Mouse (Mus musculus): ENCODE measurements around the gene Robo3. TPM values are rescaled to one million over a fixed set of nuclear protein-coding genes. Genes with fewer than 3 reads are reported as not detected.

Gene Robo3
- 10 to 100 TPM; 24.8 to 27.4 TPM for total RNA-seq (2021)

DNA sequence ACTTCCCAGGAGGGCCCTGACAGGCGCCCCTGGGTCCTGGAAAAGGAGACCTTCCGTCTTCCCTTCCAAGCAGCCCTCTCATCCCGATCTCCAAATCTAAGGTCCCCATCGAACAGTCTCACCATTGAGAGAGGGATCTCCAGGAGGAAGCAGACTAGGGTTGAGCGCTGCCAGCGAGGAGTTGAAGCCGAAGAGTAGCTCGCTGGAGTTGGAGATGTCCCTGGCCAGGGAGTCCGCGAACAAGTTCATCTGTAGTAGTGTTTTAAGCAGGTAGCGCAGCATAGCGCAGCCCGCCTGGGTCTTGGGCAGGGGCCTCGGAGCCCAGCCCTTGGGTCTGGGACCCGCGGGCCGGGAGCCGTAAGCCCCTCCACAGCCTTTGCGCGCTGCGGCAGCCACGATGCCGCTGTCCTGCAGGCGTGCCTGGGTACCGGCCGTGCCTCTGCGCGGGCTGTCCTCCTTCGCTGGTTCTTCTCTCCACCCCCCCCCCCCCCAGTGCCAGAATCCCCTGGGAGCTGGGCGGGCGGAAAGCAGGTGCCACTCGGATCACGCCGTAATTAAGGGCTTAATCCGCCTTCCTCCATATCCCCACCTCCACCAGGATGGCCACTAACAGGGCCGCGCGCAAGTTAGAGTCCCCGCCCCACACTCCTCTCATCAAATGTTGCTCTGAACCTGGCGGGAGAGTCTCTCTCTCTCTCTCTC, at the start of gene Robo3:
Robo3 (minus strand) TSS at position 527 of the 702 bp plus-strand sequence.
- intact Hi-C loops (cut with DNase I): loop anchor here (10.0 kb wide), 1 partner anchor 182 kb away; the partner anchor contains the start of gene Spa17
- no peak for DNase-seq (ENCODE audit: extremely low spot score in 1 of 2, low spot score in 2 of 2)

DNA sequence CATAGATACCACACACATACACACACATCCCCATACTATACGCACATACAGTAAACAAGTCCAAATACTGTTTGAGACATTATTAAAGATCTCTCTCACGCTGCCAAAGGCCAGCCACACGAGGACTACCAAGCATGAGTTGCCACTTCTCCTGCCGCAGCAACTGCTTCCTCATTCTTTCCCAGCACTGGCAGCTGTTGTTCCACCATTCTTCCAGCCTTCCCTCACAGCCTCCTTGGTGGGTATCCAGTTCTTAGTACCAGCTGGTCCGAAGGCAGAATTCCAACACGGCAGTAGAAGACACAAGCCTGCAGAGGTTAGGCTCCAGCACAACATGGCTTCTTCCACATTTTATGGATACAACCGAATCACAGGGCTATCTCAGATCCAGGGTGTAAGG, 41.9 kb upstream of the Robo3 start:
- intact Hi-C loops (cut with DNase I): no loop called here
- DNase-seq (ENCODE audit: extremely low spot score in 1 of 2, low spot score in 2 of 2): peak in 1 of 2 experiments; percentile 36

DNA sequence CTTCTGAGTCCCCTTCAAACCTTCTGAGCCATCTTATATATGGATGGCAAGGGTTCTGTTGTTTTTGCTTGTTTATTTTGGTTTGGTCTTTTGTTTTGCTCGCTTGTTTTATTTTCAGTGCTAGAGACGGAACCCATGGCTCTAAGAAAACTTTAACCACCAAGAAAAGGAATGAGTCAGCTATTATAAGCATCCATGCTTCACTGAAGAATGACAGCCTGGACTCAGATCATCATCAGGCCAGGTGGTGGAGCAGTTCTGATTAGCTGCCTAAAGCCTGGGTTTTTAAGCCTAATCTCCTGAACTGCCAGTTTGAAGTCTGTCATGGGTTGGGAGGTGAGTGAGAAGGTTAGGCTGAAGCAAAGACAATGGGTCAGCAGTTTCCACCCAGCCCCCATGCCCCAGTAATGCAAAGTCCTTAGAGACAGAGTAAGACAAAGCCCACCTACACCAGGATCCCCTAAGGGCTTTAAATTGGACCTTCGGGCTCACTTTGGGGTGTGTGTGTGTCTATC, 40.6 kb upstream of the Robo3 start:
- intact Hi-C loops (cut with DNase I): no loop called here
- no peak for DNase-seq (ENCODE audit: extremely low spot score in 1 of 2, low spot score in 2 of 2)

DNA sequence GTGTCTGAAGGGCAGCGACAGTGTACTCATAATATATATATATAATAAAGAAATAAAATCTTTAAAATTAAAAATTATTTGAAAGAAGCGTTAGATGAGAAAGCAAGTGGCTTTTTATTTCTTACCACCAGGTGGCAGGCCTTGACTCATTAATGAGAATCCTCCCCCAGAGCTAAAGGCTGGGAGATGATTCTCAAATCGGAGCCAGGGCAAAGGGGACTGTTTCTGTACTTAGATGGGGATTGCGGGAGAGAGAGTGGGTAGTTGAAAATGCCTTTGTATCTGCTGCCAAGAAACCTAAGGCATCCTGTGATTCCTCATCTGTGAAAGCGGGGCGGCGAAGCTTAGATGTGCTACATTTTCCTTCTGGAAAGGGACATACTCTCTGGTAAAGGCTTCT, 29.7 kb upstream of the Robo3 start:
- intact Hi-C loops (cut with DNase I): loop anchor here (2.0 kb wide), 1 partner anchor 82 kb away; no protein-coding TSS in a partner anchor
- DNase-seq (ENCODE audit: extremely low spot score in 1 of 2, low spot score in 2 of 2): peak in 1 of 2 experiments; percentile 46

DNA sequence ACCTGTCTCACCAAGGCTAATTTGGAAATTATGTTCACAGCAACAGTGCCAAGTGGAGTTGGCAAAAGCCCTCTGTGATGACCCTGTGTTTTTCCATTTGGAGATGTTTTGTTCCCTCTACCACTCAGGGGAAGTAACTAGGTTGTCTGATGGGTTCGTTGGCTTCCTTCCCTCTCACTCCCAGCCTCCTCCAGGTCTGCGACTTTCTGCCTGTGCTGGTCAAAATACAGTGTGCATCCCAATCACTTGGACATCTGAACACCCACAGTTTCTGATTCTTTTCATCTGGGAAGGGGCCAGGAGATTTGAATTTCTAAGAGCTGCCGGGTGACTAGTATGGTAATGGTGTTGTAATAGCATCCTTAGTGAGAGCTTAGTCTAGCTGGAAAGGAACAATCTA, 28.5 kb upstream of the Robo3 start:
- intact Hi-C loops (cut with DNase I): no loop called here
- no peak for DNase-seq (ENCODE audit: extremely low spot score in 1 of 2, low spot score in 2 of 2)

DNA sequence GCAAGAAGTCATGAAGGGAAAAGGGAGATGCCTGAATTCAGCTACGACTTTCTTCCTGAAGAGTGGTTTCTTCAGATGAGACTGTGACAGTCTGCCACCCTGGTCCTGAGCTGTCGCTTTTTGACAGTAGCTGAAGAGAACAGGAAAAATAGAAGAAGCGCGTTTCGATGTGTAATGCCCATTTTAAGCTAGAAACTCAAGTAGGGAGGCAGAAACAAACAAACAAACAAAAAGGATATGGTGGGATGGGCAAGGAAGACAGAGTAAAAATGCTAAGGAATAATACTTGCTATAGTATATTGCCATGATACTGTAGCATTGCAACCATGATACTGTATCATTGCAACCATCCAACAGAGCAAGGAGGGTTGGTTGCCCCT, 27.9 kb upstream of the Robo3 start:
- intact Hi-C loops (cut with DNase I): no loop called here
- no peak for DNase-seq (ENCODE audit: extremely low spot score in 1 of 2, low spot score in 2 of 2)

DNA sequence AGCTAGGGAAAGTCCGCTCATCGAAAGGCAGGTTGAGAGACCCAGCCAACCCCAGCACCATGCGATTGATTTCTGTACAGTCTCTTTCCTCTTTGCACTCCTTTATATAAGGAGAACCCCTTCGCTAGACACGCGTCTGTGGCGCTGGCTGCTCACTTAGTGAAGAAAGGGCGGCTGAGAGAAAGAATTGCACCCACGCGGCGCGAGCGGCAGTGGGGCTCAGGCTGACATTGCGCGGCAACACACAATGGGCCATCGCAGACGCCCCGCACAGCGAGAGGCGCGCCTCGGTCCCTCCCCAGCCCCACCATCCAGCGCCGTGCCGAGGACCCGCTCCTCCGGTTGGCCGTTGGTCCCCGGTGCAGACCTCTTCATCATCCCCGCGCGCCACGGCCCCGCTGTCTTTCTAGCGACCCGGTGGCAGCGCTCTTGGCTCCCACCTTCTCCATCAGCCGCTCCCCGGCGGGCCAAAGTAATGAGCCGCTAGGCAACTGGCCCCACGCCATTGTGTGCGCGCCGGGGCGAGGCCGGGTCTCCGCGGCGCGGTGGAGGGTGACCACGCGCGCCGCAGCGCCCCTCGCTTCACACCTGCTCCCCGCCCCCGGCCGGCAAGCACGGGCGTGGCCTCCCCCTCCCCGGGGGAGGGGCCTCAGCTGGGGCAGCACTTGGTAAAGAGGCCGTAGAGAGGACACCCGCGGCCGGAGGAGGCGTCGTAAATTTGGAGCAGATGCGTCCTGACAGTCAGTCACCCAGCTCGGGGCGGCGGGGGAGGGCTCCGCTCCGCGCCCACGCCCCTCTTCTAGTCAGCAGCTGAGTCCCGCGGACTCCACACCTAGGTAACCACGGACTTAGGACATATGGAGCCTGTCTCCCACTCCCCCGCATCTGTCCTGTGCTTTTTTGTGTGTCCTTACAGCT, 27.3 kb upstream of the Robo3 start:
- DNase-seq (ENCODE audit: extremely low spot score in 1 of 2, low spot score in 2 of 2): peak in 1 of 2 experiments; percentile 66
- intact Hi-C loops (cut with DNase I): no loop called here

DNA sequence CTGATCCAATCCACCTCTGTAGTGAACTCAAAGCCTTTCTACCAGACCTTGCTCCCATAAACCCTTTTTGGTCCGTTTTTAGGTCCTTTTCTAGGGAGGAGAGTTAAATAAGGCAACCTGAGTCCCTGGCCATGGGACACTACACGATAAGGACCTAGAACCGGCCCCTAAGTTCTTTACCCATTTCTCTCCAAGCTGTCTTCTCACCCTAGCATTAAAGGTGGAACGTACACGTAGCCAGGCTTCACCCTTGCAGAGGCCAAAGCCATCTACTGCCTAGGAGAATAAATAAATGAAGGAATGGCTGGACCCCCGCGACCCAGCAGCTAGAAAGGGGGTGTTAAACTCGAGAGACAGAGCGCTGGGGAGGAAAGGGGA, 26.6 kb upstream of the Robo3 start:
- intact Hi-C loops (cut with DNase I): loop anchor here (10.0 kb wide), 1 partner anchor 465 kb away; no protein-coding TSS in a partner anchor
- no peak for DNase-seq (ENCODE audit: extremely low spot score in 1 of 2, low spot score in 2 of 2)

DNA sequence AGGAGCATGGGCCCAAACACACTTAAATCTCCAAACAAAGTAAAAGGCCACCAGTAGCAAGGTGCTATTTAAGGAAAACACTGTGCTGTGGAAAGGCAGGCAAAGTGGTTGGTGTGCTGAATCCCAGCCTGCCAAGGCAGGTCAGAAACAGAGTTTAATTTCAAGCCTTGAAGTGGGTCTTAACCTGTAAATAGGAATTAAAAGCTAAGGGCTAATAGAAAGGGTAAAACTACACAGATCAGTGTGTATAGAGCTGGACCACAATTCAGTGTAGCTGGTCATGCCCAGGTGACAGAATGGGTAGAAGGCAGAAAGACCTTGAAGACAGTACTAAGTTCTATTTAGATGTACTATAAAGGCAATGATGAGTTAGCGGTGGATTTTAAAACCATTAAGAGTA, 24.1 kb upstream of the Robo3 start:
- intact Hi-C loops (cut with DNase I): loop anchor here (2.0 to 10.0 kb wide), 2 partner anchors 160 to 468 kb away; no protein-coding TSS in a partner anchor
- no peak for DNase-seq (ENCODE audit: extremely low spot score in 1 of 2, low spot score in 2 of 2)

DNA sequence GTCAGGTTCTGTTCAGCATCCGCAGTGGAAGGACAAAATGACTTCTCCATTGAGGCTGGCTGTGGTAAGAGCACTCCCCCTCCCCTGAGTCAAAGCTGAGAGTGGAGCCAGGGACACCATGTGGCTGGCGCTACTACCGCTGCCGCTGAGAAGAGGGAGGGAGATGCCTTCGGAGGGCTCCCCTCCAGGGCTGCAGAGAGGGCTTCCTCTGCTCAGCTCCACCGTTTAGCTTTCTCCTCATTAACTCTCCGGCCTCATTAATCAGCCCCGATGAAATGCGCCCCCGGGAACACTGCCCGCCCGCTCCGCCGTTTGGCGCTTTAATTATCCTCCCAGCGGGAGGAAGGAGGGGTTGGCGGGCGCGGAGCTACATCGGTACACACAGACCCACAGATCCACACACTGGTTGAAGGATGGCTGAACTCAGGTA, 23.4 kb upstream of the Robo3 start:
- intact Hi-C loops (cut with DNase I): loop anchor here (2.0 to 10.0 kb wide), 2 partner anchors 160 to 468 kb away; no protein-coding TSS in a partner anchor
- DNase-seq (ENCODE audit: extremely low spot score in 1 of 2, low spot score in 2 of 2): peak; percentile 52 to 54

DNA sequence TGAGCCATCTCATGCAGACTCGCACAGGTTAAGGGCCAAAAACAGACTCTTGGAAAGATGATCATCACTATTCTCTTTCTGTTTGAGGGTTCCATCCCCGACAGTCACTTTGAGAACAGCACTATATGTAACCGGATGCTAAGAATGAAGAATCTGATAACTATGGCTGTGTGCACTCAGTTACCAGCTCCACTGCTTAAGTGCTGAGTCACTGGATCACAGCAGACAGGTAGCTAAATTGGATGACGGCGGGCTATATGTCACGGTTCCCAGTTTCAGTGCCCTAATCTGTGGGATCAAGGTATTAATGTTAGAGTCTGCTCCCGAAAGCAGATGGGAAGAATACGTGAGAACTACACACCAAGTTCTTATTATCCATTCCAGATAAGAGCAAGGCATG, 22.8 kb upstream of the Robo3 start:
- DNase-seq (ENCODE audit: extremely low spot score in 1 of 2, low spot score in 2 of 2): no peak
- intact Hi-C loops (cut with DNase I): loop anchor here (2.0 to 10.0 kb wide), 2 partner anchors 161 to 469 kb away; no protein-coding TSS in a partner anchor

DNA sequence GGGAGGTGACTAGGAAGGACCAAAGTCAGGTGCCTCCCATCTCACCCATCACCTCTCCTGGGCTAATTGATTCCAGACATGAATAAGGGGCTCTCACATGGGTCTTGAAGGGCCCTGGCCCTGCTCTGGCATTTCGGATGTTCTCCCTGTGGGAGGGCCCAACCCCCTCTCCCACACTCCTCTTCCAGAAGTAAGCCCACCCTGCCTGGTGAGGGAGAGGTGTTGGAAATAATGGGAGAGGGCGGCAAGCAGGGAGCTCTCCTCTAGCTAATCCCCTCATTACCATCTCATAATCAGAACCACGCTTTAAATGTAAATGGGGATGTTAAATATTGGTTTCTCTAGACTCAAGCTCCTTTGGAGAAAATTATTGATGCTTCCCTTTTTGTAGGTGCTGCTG, 21.9 kb upstream of the Robo3 start:
- intact Hi-C loops (cut with DNase I): loop anchor here (10.0 kb wide), 1 partner anchor 470 kb away; no protein-coding TSS in a partner anchor
- no peak for DNase-seq (ENCODE audit: extremely low spot score in 1 of 2, low spot score in 2 of 2)

DNA sequence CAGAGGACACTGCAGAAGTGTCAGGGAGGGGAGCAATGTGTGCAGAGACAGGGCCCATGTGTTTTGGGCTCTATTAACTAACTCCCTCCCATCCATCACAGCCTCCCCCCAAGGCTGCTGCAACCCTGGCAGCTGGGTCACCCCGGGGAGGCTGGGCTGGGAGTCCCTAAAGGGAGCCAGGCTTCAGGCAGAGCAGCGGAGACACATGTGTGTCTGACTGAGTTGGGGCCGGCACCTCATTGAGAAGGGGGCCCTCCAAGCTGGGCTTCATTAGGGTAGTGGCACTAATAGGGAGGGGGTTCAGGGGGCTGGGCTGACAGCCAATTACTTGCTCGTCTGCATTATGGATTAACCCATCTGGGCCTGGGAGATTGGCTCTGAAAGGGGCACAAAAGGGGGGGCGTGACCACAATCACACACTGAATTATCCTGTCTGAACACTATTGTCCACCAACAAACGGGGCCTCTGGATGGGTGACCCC, 21.0 kb upstream of the Robo3 start:
- intact Hi-C loops (cut with DNase I): loop anchor here (10.0 kb wide), 1 partner anchor 471 kb away; no protein-coding TSS in a partner anchor
- no peak for DNase-seq (ENCODE audit: extremely low spot score in 1 of 2, low spot score in 2 of 2)

DNA sequence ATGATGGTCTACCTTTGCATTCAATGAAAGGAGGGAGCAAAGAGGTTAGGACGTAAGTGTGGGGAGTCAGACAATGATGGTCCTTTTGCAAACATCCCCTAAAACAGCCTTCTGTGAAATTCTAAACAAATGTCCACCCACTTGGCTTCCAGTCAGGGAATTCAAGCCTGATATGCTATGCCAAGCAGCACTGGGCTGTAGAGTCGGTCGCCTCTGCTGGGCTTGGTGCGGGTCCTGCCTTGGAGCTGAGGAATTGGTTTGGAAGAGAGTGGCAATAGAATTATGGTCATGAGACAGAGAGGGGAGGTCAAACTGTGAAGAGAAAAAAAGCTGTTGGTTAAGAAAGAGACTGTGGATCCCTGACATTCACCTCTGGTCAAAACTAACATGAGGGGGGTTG, 20.3 kb upstream of the Robo3 start:
- intact Hi-C loops (cut with DNase I): loop anchor here (10.0 kb wide), 1 partner anchor 471 kb away; no protein-coding TSS in a partner anchor
- DNase-seq (ENCODE audit: extremely low spot score in 1 of 2, low spot score in 2 of 2): no peak

DNA sequence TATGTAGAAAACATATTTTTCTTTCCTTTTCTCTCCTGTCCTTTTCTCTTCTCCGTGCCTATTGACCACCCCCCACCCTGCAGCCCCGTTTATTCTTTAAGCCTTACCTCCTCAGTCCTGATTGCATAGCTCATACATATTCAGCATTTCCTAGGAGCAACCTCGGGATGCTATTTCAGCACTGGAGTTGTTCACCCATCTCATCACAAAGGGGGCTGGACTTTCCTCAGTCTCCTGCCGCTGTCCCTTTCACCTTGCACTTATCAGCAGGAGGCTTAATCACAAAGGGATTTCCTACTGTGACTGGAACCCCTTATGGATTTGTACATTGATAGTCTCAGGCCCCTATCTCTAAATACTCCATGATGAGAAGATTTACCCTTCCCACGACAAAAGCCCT, 19.4 kb upstream of the Robo3 start:
- intact Hi-C loops (cut with DNase I): loop anchor here (10.0 kb wide), 1 partner anchor 472 kb away; no protein-coding TSS in a partner anchor
- DNase-seq (ENCODE audit: extremely low spot score in 1 of 2, low spot score in 2 of 2): no peak

DNA sequence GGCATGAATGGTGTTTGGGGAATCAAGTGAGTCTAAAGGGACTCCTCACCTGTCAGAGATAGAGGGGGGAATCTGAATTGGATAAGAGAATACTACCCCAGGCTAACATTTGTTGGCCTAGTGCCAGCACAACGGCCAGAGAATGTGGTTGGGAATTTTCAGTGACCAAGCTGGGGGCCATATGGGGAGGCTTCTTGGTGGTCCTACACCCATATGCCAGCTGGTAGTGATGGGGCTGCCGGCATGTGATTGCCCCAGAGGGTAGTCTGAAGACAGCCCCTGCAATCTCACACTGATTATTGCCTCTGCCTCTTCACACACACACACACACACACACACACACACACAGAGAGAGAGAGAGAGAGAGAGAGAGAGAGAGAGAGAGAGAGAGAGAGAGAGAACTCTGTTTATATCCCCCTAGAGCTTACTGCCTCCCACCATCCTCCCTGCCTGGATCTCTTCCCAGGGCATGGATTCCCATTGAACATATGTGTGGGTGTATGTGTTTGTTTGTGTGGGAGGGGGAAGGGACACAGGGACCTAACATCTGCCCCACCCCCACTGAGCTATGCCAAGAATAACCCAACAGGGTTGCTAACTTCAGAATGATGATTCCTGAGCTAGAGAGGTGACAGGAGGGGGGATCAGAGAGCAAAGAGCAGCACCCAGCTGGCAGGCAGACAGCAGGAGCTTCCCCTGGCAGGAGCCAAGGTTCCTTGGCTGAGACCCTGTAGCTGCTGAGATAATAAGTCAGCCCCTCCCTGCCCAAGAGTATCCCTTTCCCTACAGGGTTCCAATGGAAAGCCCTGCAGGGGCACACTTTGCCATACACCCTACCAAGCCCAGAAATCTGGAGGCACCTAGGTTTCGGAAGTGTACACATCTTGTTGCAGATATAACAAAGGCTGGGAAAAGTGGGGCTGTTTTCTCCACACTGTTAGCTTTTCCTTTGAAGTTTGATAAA, 5.0 kb upstream of the Robo3 start:
- intact Hi-C loops (cut with DNase I): loop anchor here (10.0 kb wide), 1 partner anchor 177 kb away; the partner anchor contains the start of gene Spa17
- peak; percentile 33 to 59 for DNase-seq (ENCODE audit: extremely low spot score in 1 of 2, low spot score in 2 of 2)

DNA sequence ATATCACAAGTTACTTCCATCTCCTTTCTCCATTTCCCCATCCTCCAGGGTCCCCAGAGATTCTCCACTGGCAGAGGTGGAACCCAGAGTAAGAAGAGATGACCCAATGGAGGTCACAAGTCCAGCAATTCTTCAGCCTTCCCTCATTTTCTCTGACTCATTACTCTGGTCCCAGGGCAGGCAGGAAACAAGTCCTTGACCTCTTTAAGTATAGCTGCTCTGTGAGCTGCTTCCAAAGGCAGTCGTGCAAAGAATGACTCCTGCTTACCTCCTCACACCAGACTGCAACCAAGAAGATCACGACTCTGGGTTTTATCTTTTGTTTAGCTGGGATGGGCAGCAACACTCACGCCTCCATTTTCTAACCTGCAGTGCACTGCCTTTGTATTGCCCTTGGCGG, 2.6 kb upstream of the Robo3 start:
- no peak for DNase-seq (ENCODE audit: extremely low spot score in 1 of 2, low spot score in 2 of 2)
- intact Hi-C loops (cut with DNase I): loop anchor here (10.0 kb wide), 1 partner anchor 179 kb away; the partner anchor contains the start of gene Spa17

DNA sequence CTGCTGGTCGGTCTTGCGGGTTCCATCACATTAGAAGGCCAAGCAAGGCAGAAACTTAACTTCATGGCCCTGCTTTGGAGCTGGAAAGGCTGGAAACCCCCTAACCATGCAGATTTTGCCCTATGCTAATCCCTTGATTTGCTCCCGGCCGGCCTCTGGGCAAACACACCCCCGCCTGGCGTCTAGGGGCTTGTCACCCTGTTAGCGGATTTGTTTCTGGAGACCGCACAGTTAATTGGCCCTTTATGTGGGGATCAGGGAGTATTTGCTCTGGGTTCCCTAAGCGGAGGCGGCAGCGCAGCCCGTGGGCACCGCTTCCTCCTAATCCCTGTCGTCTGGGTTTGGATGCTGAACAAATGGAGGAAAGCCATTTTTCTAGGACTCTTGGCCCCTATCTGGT, 1.9 kb upstream of the Robo3 start:
- DNase-seq (ENCODE audit: extremely low spot score in 1 of 2, low spot score in 2 of 2): no peak
- intact Hi-C loops (cut with DNase I): loop anchor here (10.0 kb wide), 1 partner anchor 180 kb away; the partner anchor contains the start of gene Spa17
